Mouse (Mus musculus): Measurements from ENCODE around the gene Myh7.

- TF ChIP-seq CTCF (IDR thresholded peaks at IDR 0.05; ENCODE audit: low read depth) (peak; percentile 95), EP300 (IDR thresholded peaks at IDR 0.05; ENCODE audit: low read depth) (peak; percentile 86)
Observed at GRCm38 (mm10) chr14:55014991-55015766, 20.8 kb upstream of the Myh7 start, which contains the start of gene Ngdn.
